Mouse (Mus musculus): ENCODE measurements around the gene Dchs1. TPM values are rescaled to one million over a fixed set of nuclear protein-coding genes. Genes with fewer than 3 reads are reported as not detected.

The Dchs1 gene
- polyA plus RNA-seq, 1 experiment from 2014 or later: 8.3 TPM

GRCm38 (mm10) chr7:105806125-105806524 lies 18.7 kb upstream of the Dchs1 start:
- Histone ChIP-seq H3K27me3 (replicated peaks) (no peaks in the 10 kb centered on the region), H3K4me2 (replicated peaks) (no peak overlapping the region), H3K4me3 (replicated peaks) (no peak overlapping the region), H3K27ac (no peak overlapping the region), H3K9me3 (no peaks in the 10 kb centered on the region), H3K9ac (no peak overlapping the region), H3K36me3 (peaks cover 8% of the 10 kb centered on the region; the same call in 1 of the 2 replicates), H3K4me1 (replicated peaks) (peaks cover 8% of the 10 kb centered on the region; the same call in 1 of the 2 replicates)
- no peak for ATAC-seq
- WGBS: 78% methylated on average over 5 of the region's 5 CpGs

- Histone ChIP-seq H3K9me3 (no peaks in the 10 kb centered on the region), H3K9ac (no peak overlapping the region), H3K27me3 (replicated peaks) (no peaks in the 10 kb centered on the region), H3K4me1 (replicated peaks) (no peaks in the 10 kb centered on the region), H3K36me3 (no peaks in the 10 kb centered on the region), H3K27ac (no peak overlapping the region), H3K4me3 (replicated peaks) (no peak overlapping the region), H3K4me2 (replicated peaks) (no peak overlapping the region)
- ATAC-seq: no peak
Measured at GRCm38 (mm10) chr7:105803428-105803827, 16.0 kb upstream of the Dchs1 start.

GRCm38 (mm10) chr7:105802771-105803170 lies 15.3 kb upstream of the Dchs1 start:
- Histone ChIP-seq H3K36me3 (no peaks in the 10 kb centered on the region), H3K4me2 (replicated peaks) (no peak overlapping the region), H3K9me3 (no peaks in the 10 kb centered on the region), H3K27me3 (replicated peaks) (no peaks in the 10 kb centered on the region), H3K4me3 (replicated peaks) (no peak overlapping the region), H3K27ac (no peak overlapping the region), H3K9ac (no peak overlapping the region), H3K4me1 (replicated peaks) (no peaks in the 10 kb centered on the region)
- no peak for ATAC-seq
- 39% methylated on average over 1 of the region's 1 CpGs for WGBS

- Histone ChIP-seq H3K27ac (no peak overlapping the region), H3K27me3 (replicated peaks) (no peaks in the 10 kb centered on the region), H3K9ac (no peak overlapping the region), H3K4me2 (replicated peaks) (no peak overlapping the region), H3K4me3 (replicated peaks) (no peak overlapping the region), H3K36me3 (no peaks in the 10 kb centered on the region), H3K9me3 (no peaks in the 10 kb centered on the region), H3K4me1 (replicated peaks) (no peaks in the 10 kb centered on the region)
- no peak for ATAC-seq
- WGBS: 33% methylated on average over 2 of the region's 2 CpGs
Measured at GRCm38 (mm10) chr7:105802312-105802711, 14.9 kb upstream of the Dchs1 start.

- no peak overlapping the region for H3K27ac ChIP-seq
- 88% methylated on average over 3 of the region's 3 CpGs for whole genome bisulfite sequencing
- no peaks in the 10 kb centered on the region for H3K9me3 ChIP-seq
- H3K4me3 ChIP-seq (replicated peaks): no peak overlapping the region
- no peaks in the 10 kb centered on the region for H3K36me3 ChIP-seq
- H3K4me2 ChIP-seq (replicated peaks): no peak overlapping the region
- ATAC-seq: no peak
- H3K27me3 ChIP-seq (replicated peaks): no peaks in the 10 kb centered on the region
- H3K4me1 ChIP-seq (replicated peaks): no peaks in the 10 kb centered on the region
- H3K9ac ChIP-seq: no peak overlapping the region
Measured at GRCm38 (mm10) chr7:105796972-105797371, 9.5 kb upstream of the Dchs1 start.

- no peaks in the 10 kb centered on the region for H3K27me3 ChIP-seq (replicated peaks)
- H3K4me2 ChIP-seq (replicated peaks): no peak overlapping the region
- H3K27ac ChIP-seq: no peak overlapping the region
- no peaks in the 10 kb centered on the region for H3K9me3 ChIP-seq
- H3K9ac ChIP-seq: no peak overlapping the region
- no peaks in the 10 kb centered on the region for H3K36me3 ChIP-seq
- ATAC-seq: no peak
- WGBS: 24% methylated on average over 7 of the region's 7 CpGs
- no peaks in the 10 kb centered on the region for H3K4me1 ChIP-seq (replicated peaks)
- no peak overlapping the region for H3K4me3 ChIP-seq (replicated peaks)
Measured at GRCm38 (mm10) chr7:105795759-105796366, 8.4 kb upstream of the Dchs1 start.

- WGBS: 81% methylated on average over 7 of the region's 7 CpGs
- Histone ChIP-seq H3K9ac (no peak overlapping the region), H3K27me3 (replicated peaks) (no peaks in the 10 kb centered on the region), H3K4me1 (replicated peaks) (no peaks in the 10 kb centered on the region), H3K27ac (no peak overlapping the region), H3K4me2 (replicated peaks) (no peak overlapping the region), H3K9me3 (no peaks in the 10 kb centered on the region), H3K36me3 (no peaks in the 10 kb centered on the region), H3K4me3 (replicated peaks) (no peak overlapping the region)
- no peak for ATAC-seq
Measured at GRCm38 (mm10) chr7:105793701-105794100, 6.2 kb upstream of the Dchs1 start.

- no peak overlapping the region for H3K9ac ChIP-seq
- H3K36me3 ChIP-seq: no peaks in the 10 kb centered on the region
- H3K27me3 ChIP-seq (replicated peaks): no peaks in the 10 kb centered on the region
- no peak overlapping the region for H3K4me2 ChIP-seq (replicated peaks)
- H3K27ac ChIP-seq: no peak overlapping the region
- H3K4me1 ChIP-seq (replicated peaks): peaks cover 5% of the 10 kb centered on the region
- H3K4me3 ChIP-seq (replicated peaks): no peak overlapping the region
- 67% methylated on average over 1 of the region's 1 CpGs for WGBS
- H3K9me3 ChIP-seq: no peaks in the 10 kb centered on the region
- no peak for ATAC-seq
Measured at GRCm38 (mm10) chr7:105791147-105791546, 3.7 kb upstream of the Dchs1 start.

- no peaks in the 10 kb centered on the region for H3K9me3 ChIP-seq
- peak overlapping the region; percentile 81 for H3K9ac ChIP-seq
- H3K4me2 ChIP-seq (replicated peaks): peak overlapping the region; percentile 65
- 6% methylated on average over 20 of the region's 20 CpGs for WGBS
- no peaks in the 10 kb centered on the region for H3K36me3 ChIP-seq
- ATAC-seq: peak; percentile 66; the same call in 1 of the 2 replicates
- H3K4me3 ChIP-seq (replicated peaks): peak overlapping the region; percentile 77
- peak overlapping the region; percentile 83 for H3K27ac ChIP-seq
- H3K4me1 ChIP-seq (replicated peaks): peaks cover 21% of the 10 kb centered on the region
- no peaks in the 10 kb centered on the region for H3K27me3 ChIP-seq (replicated peaks)
Measured at GRCm38 (mm10) chr7:105786506-105787284, 759 bp downstream of the Dchs1 start.

GRCm38 (mm10) chr7:105784556-105784955 lies 2.9 kb downstream of the Dchs1 start:
- peaks cover 21% of the 10 kb centered on the region for H3K4me1 ChIP-seq (replicated peaks)
- H3K27me3 ChIP-seq (replicated peaks): no peaks in the 10 kb centered on the region
- ATAC-seq: no peak
- no peak overlapping the region for H3K9ac ChIP-seq
- 34% methylated on average over 4 of the region's 4 CpGs for WGBS
- peak overlapping the region; percentile 3; the same call in 1 of the 2 replicates for H3K4me2 ChIP-seq (replicated peaks)
- no peaks in the 10 kb centered on the region for H3K36me3 ChIP-seq
- no peaks in the 10 kb centered on the region for H3K9me3 ChIP-seq
- H3K27ac ChIP-seq: no peak overlapping the region
- no peak overlapping the region for H3K4me3 ChIP-seq (replicated peaks)

GRCm38 (mm10) chr7:105783861-105784260 lies 3.6 kb downstream of the Dchs1 start:
- H3K27ac ChIP-seq: no peak overlapping the region
- no peak overlapping the region for H3K9ac ChIP-seq
- H3K4me1 ChIP-seq (replicated peaks): peaks cover 27% of the 10 kb centered on the region

GRCm38 (mm10) chr7:105778553-105779265 lies 8.7 kb downstream of the Dchs1 start:
- Histone ChIP-seq H3K9ac (0 out of 2 replicates have a peak overlapping the region, but pooled peaks have one; percentile 5), H3K4me2 (replicated peaks) (peak overlapping the region; percentile 58), H3K4me1 (replicated peaks) (peaks cover 34% of the 10 kb centered on the region), H3K27me3 (replicated peaks) (no peaks in the 10 kb centered on the region), H3K36me3 (no peaks in the 10 kb centered on the region), H3K9me3 (no peaks in the 10 kb centered on the region), H3K27ac (peak overlapping the region; percentile 95), H3K4me3 (replicated peaks) (peak overlapping the region; percentile 16; the same call in 1 of the 2 replicates)
- peak; percentile 84 for ATAC-seq
- WGBS: 16% methylated on average over 4 of the region's 4 CpGs

More at GRCm38 (mm10) chr7:105783861-105784260, 3.6 kb downstream of the Dchs1 start:
- no peaks in the 10 kb centered on the region for H3K36me3 ChIP-seq
- H3K9me3 ChIP-seq: no peaks in the 10 kb centered on the region
- H3K27me3 ChIP-seq (replicated peaks): no peaks in the 10 kb centered on the region
- WGBS: 53% methylated on average over 4 of the region's 4 CpGs
- no peak for ATAC-seq
- H3K4me2 ChIP-seq (replicated peaks): no peak overlapping the region
- no peak overlapping the region for H3K4me3 ChIP-seq (replicated peaks)

All from intestine, embryonic 15.5 days (tissue).